ENCODE assay signal across 12 mouse cellular contexts in the genomic region with DNA sequence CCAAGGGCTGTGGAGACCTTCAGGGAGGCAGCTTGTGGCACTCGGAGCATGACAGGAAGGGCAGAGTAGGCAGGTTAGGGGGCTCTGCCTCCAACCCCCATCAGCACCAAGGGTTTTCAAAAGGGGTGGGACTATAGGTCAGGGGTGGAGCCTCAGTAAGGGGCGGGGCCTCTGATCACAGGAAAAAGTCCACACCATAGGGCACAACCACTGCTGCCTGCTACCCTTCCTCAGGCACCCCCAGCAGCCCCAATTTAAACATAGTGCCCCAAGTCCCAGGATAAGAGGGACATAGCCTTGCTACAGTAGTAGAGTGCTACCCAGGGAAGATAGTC. TPM values are rescaled to one million over a fixed set of nuclear protein-coding genes. Genes with fewer than 3 reads are reported as not detected.
A peak's percentile ranks its signal among the peaks of the same experiment; 100 is the strongest.
DNase-seq lines count a peak whose midpoint lies in the region; ATAC-seq lines count a peak whose summit lies in the region.
"Had no signal": no experiment of that assay in that cellular context is flagged by ENCODE, and none has a peak within 500 bp of the region (broad histone marks: within the 10 kb centered on the region; RNA-seq: fewer than 3 reads in every experiment).

No protein-coding gene starts in this region.

- no peak for ATAC-seq in megakaryocyte, adult 5-6 weeks (ENCODE audit: poor library complexity, severe bottlenecking)
- ATAC-seq in erythroid progenitor cell, adult 5-6 weeks (replicated peaks; ENCODE audit: low FRiP score, poor library complexity, severe bottlenecking), result peak; percentile 20; the same call in 1 of the 2 replicates
- ATAC-seq in megakaryocyte-erythroid progenitor cell, adult 5-6 weeks (replicated peaks; ENCODE audit: low FRiP score, low TSS enrichment, poor library complexity, severe bottlenecking), result 0 out of 2 replicates have a peak, but pooled peaks have one; percentile 23

- H3K36me3 ChIP-seq in megakaryocyte, embryonic 14.5 days (replicated peaks; ENCODE audit: low read length), result peaks cover 80% of the 10 kb centered on the region

- H3K27me3 ChIP-seq in megakaryocyte, embryonic 14.5 days (replicated peaks), result no peaks in the 10 kb centered on the region

- H3K4me3 ChIP-seq in megakaryocyte, embryonic 14.5 days (replicated peaks), result peak overlapping the region; percentile 87

- peak; percentile 66 for DNase-seq in R1 (ENCODE audit: low read depth, low spot score)
- DNase-seq in urinary bladder, postnatal 25 days (ENCODE audit: low spot score), result no peak
- DNase-seq in gastrocnemius, postnatal 4 days (ENCODE audit: low spot score in 2 of 2), result no peak
- DNase-seq: cerebellum, adult 9-11 months; heart, postnatal 14 days; lung, postnatal 4 days; thymus, postnatal 25 days had no signal

- H3K4me1 ChIP-seq in megakaryocyte, embryonic 14.5 days, result peaks cover 94% of the 10 kb centered on the region

- H3K9me3 ChIP-seq in megakaryocyte, embryonic 14.5 days, result no peaks in the 10 kb centered on the region

RNA-seq across cellular contexts. Expression of gene Pias4, which starts 5.4 kb away (rescaled TPM):
- 95.2 and 184 TPM in 2 replicates for polyA plus RNA-seq in megakaryocyte, embryonic 14.5 days (2012; ENCODE audit: insufficient read depth, low replicate concordance)
- 10.1 and 13.7 TPM in 2 replicates for total RNA-seq in megakaryocyte, adult 5-6 weeks (2015)
- 12.9 and 13.3 TPM in 2 replicates for total RNA-seq in megakaryocyte, adult 5-6 weeks (2017)
- total RNA-seq in erythroid progenitor cell, adult 5-6 weeks (2015; ENCODE audit: low replicate concordance), result 24.1 and 27.2 TPM in 2 replicates
- total RNA-seq in erythroid progenitor cell, adult 5-6 weeks (2017; ENCODE audit: low replicate concordance), result 15.3 and 46.0 TPM in 2 replicates
- 14.8 and 15.2 TPM in 2 replicates for total RNA-seq in megakaryocyte-erythroid progenitor cell, adult 5-6 weeks (2014; fragmentation: Nextera tagmentation)
- 5.4 and 20.8 TPM in 2 replicates for total RNA-seq in megakaryocyte-erythroid progenitor cell, adult 5-6 weeks (2017)
- 10 to 100 TPM; 22.1 to 22.5 TPM for total RNA-seq in gastrocnemius, postnatal 4 days (2021)

RNA-seq across cellular contexts. Expression of gene Eef2, which starts 14.1 kb away (rescaled TPM):
- polyA plus RNA-seq in megakaryocyte, embryonic 14.5 days (2012; ENCODE audit: insufficient read depth, low replicate concordance), result 439 and 1,295 TPM in 2 replicates
- 394 and 408 TPM in 2 replicates for total RNA-seq in megakaryocyte, adult 5-6 weeks (2015)
- 983 and 1,066 TPM in 2 replicates for total RNA-seq in megakaryocyte, adult 5-6 weeks (2017)
- 267 and 296 TPM in 2 replicates for total RNA-seq in erythroid progenitor cell, adult 5-6 weeks (2015; ENCODE audit: low replicate concordance)
- 399 and 622 TPM in 2 replicates for total RNA-seq in erythroid progenitor cell, adult 5-6 weeks (2017; ENCODE audit: low replicate concordance)
- total RNA-seq in megakaryocyte-erythroid progenitor cell, adult 5-6 weeks (2014; fragmentation: Nextera tagmentation), result 1,282 and 1,455 TPM in 2 replicates
- total RNA-seq in megakaryocyte-erythroid progenitor cell, adult 5-6 weeks (2017), result 1,743 and 1,799 TPM in 2 replicates
- 1,000 to 10,000 TPM; 1,324 to 1,404 TPM for total RNA-seq in gastrocnemius, postnatal 4 days (2021)

RNA-seq across cellular contexts. Expression of gene Dapk3, which starts 20.5 kb away (rescaled TPM):
- 168 TPM in 2 replicates for polyA plus RNA-seq in megakaryocyte, embryonic 14.5 days (2012; ENCODE audit: insufficient read depth, low replicate concordance)
- 9.8 and 12.7 TPM in 2 replicates for total RNA-seq in megakaryocyte, adult 5-6 weeks (2015)
- 27.5 and 36.6 TPM in 2 replicates for total RNA-seq in megakaryocyte, adult 5-6 weeks (2017)
- 5.0 and 5.4 TPM in 2 replicates for total RNA-seq in erythroid progenitor cell, adult 5-6 weeks (2015; ENCODE audit: low replicate concordance)
- 6.4 and 9.4 TPM in 2 replicates for total RNA-seq in erythroid progenitor cell, adult 5-6 weeks (2017; ENCODE audit: low replicate concordance)
- 27.7 and 51.7 TPM in 2 replicates for total RNA-seq in megakaryocyte-erythroid progenitor cell, adult 5-6 weeks (2014; fragmentation: Nextera tagmentation)
- total RNA-seq in megakaryocyte-erythroid progenitor cell, adult 5-6 weeks (2017), result 16.2 and 30.9 TPM in 2 replicates
- total RNA-seq in gastrocnemius, postnatal 4 days (2021), result 10 to 100 TPM; 40.2 to 41.4 TPM

RNA-seq across cellular contexts. Expression of gene 4930442H23Rik, which starts 21.4 kb away (rescaled TPM):
- polyA plus RNA-seq in megakaryocyte, embryonic 14.5 days (2012; ENCODE audit: insufficient read depth, low replicate concordance), result not detected in 2 replicates
- not detected in 2 replicates for total RNA-seq in megakaryocyte, adult 5-6 weeks (2015)
- not detected in 2 replicates for total RNA-seq in megakaryocyte, adult 5-6 weeks (2017)
- total RNA-seq in erythroid progenitor cell, adult 5-6 weeks (2015; ENCODE audit: low replicate concordance), result not detected in 2 replicates
- total RNA-seq in erythroid progenitor cell, adult 5-6 weeks (2017; ENCODE audit: low replicate concordance), result not detected in 2 replicates
- total RNA-seq in megakaryocyte-erythroid progenitor cell, adult 5-6 weeks (2014; fragmentation: Nextera tagmentation), result not detected in 2 replicates
- total RNA-seq in megakaryocyte-erythroid progenitor cell, adult 5-6 weeks (2017), result not detected in 2 replicates
- not detected for total RNA-seq in gastrocnemius, postnatal 4 days (2021)
- total RNA-seq: heart, postnatal 14 days had no signal
- polyA plus RNA-seq: limb, embryonic 14.5 days had no signal

RNA-seq across cellular contexts. Expression of gene Zbtb7a, which starts 27.3 kb away (rescaled TPM):
- 100.0 and 136 TPM in 2 replicates for polyA plus RNA-seq in megakaryocyte, embryonic 14.5 days (2012; ENCODE audit: insufficient read depth, low replicate concordance)
- total RNA-seq in megakaryocyte, adult 5-6 weeks (2015), result 25.0 and 27.0 TPM in 2 replicates
- total RNA-seq in megakaryocyte, adult 5-6 weeks (2017), result 8.8 and 14.5 TPM in 2 replicates
- total RNA-seq in erythroid progenitor cell, adult 5-6 weeks (2015; ENCODE audit: low replicate concordance), result 31.7 and 33.1 TPM in 2 replicates
- total RNA-seq in erythroid progenitor cell, adult 5-6 weeks (2017; ENCODE audit: low replicate concordance), result 23.1 and 33.2 TPM in 2 replicates
- 33.4 and 34.4 TPM in 2 replicates for total RNA-seq in megakaryocyte-erythroid progenitor cell, adult 5-6 weeks (2014; fragmentation: Nextera tagmentation)
- total RNA-seq in megakaryocyte-erythroid progenitor cell, adult 5-6 weeks (2017), result 8.5 and 15.9 TPM in 2 replicates
- 10 to 100 TPM; 37.7 to 42.0 TPM for total RNA-seq in gastrocnemius, postnatal 4 days (2021)
